Mouse (Mus musculus): Measurements from ENCODE around the gene Pigf. TPM values are rescaled to one million over a fixed set of nuclear protein-coding genes. Genes with fewer than 3 reads are reported as not detected.

Pigf gene
- polyA plus RNA-seq, 1 experiment from 2014 or later = 13.2 TPM

DNA sequence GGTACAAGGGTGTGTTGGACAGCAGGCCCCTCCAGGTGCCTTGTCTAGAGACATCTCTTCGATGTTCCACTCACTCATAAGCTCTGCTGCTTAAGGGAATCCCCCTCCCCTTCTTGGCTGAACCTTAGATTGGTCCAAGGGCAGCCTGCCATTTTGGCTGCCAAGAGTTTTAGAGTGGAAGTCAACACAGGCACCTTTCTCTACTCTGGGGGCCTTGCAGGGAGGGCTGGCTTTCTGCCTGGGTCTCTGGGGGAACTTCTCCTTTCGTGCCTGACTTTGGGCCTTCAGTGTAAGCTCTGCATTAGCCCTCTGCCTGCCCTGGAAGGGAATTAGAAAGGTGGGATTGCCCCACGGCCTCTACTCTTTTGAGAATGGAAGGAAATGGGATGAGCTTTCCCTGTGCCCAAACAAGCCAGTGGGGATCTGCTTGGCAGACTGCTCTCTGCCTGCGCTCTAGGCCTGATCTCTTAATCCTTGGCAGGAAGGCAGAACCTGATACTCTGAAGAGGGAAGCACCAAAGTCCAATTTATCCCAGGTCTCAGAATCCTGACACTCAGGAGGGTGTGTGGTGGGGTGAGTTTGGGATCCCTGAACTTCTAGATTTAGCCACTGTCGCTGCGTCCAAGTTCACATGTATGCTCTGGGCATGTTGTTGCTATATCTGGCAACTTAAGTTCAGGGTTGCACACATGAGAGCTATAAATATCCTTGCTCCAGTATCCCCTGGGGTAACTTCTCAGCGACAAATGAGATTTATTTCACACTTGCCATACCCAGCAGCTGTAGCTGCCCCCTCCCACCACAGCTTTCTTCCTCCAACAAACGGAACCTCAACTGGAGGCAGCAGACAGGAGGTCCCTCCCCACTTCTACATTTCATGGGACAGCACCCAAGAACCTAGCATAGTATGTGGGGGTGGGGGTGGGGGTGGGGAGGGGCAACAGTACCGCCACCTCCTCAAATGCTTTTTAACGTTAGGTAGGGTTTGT lies 57.4 kb downstream of the Pigf start:
- TF ChIP-seq CTCF (IDR thresholded peaks at IDR 0.05; ENCODE audit: low read depth) (no peak), EP300 (IDR thresholded peaks at IDR 0.05; ENCODE audit: low read depth) (no peak)
- H3K4me2 ChIP-seq (ENCODE audit: low read depth, low read length) = no peak overlapping the region
- H3K9me3 ChIP-seq (ENCODE audit: low read length) = no peaks in the 10 kb centered on the region
- WGBS (ENCODE audit: insufficient replicate concordance) = 55% methylated on average over 10 of the region's 10 CpGs
- H3K9ac ChIP-seq (replicated peaks) = no peak overlapping the region
- ATAC-seq = no peak
- peaks cover 16% of the 10 kb centered on the region for H3K4me1 ChIP-seq (ENCODE audit: insufficient read depth)
- no peaks in the 10 kb centered on the region for H3K36me3 ChIP-seq (replicated peaks; ENCODE audit: insufficient read depth, low read length)
- DNase-seq = no peak
- 0 out of 2 replicates have a peak overlapping the region, but pooled peaks have one; percentile 12 for H3K27ac ChIP-seq (ENCODE audit: low read depth)
- H3K27me3 ChIP-seq (ENCODE audit: insufficient read depth, low read length) = 0 out of 2 replicates have a peak, but pooled peaks cover under 1% of the 10 kb centered on the region
- H3K4me3 ChIP-seq (ENCODE audit: low read depth, low read length) = no peak overlapping the region

DNA sequence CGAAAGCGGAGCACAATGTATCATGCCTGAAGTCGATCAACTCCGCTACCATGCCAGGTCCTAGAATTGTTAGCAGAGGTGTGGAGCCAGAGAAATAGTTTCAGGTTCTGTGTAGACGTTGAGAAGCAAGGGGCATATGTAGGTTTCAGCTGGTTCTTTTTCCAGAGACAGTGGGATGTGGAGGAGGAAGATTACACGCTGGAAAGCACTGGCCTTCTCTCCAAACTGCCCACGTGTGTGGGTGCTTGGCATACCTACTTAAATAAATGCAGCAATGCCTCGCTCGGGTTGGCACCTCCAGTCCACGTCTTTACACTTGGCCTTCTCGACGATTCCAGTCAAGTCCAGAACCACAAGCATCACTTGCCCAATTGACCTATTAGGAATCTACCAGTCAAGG lies 58.2 kb downstream of the Pigf start:
- Histone ChIP-seq H3K4me2 (ENCODE audit: low read depth, low read length) (no peak overlapping the region), H3K4me1 (ENCODE audit: insufficient read depth) (peaks cover 15% of the 10 kb centered on the region), H3K4me3 (ENCODE audit: low read depth, low read length) (no peak overlapping the region), H3K27me3 (ENCODE audit: insufficient read depth, low read length) (0 out of 2 replicates have a peak, but pooled peaks cover 3% of the 10 kb centered on the region), H3K27ac (ENCODE audit: low read depth) (no peak overlapping the region), H3K36me3 (replicated peaks; ENCODE audit: insufficient read depth, low read length) (no peaks in the 10 kb centered on the region), H3K9ac (replicated peaks) (no peak overlapping the region), H3K9me3 (ENCODE audit: low read length) (no peaks in the 10 kb centered on the region)
- no peak for DNase-seq
- WGBS (ENCODE audit: insufficient replicate concordance) = 77% methylated on average over 12 of the region's 12 CpGs
- TF ChIP-seq CTCF (IDR thresholded peaks at IDR 0.05; ENCODE audit: low read depth) (no peak), EP300 (IDR thresholded peaks at IDR 0.05; ENCODE audit: low read depth) (no peak)
- ATAC-seq = no peak

- H3K36me3 ChIP-seq (replicated peaks; ENCODE audit: insufficient read depth, low read length) = no peaks in the 10 kb centered on the region
- 0 out of 2 replicates have a peak, but pooled peaks cover 3% of the 10 kb centered on the region for H3K27me3 ChIP-seq (ENCODE audit: insufficient read depth, low read length)
- ATAC-seq (no peak), DNase-seq (no peak)
- H3K9ac ChIP-seq (replicated peaks) = no peak overlapping the region
- H3K4me3 ChIP-seq (ENCODE audit: low read depth, low read length) = no peak overlapping the region
- peaks cover 21% of the 10 kb centered on the region for H3K4me1 ChIP-seq (ENCODE audit: insufficient read depth)
- H3K27ac ChIP-seq (ENCODE audit: low read depth) = no peak overlapping the region
- H3K9me3 ChIP-seq (ENCODE audit: low read length) = no peaks in the 10 kb centered on the region
- no peak overlapping the region for H3K4me2 ChIP-seq (ENCODE audit: low read depth, low read length)
- 70% methylated on average over 10 of the region's 10 CpGs for WGBS (ENCODE audit: insufficient replicate concordance)
- TF ChIP-seq EP300 (IDR thresholded peaks at IDR 0.05; ENCODE audit: low read depth) = no peak
- TF ChIP-seq CTCF (IDR thresholded peaks at IDR 0.05; ENCODE audit: low read depth) = no peak
Measured at GRCm38 (mm10) chr17:86966040-86966439, 59.2 kb downstream of the Pigf start.

DNA sequence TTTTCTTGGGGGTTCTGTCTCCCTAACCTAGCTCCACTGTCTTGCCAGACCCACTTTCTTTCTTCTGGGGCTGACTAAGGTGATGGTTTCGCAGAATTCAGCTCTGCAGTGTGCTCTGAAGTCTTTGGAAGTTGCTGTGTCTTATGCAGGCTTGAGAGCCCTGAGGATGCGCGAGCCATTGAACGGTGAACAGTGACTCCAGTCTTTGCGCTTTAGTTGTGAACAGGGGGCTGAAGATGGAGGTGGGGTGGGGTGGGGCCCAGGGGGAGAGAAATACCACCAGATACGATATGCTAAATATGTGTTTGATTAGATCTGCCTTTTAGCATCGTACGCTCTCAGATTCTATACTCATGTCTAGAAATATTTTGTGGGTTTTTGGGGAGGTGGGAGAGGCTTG lies 60.1 kb downstream of the Pigf start:
- Histone ChIP-seq H3K4me1 (ENCODE audit: insufficient read depth) (peaks cover 17% of the 10 kb centered on the region), H3K27me3 (ENCODE audit: insufficient read depth, low read length) (0 out of 2 replicates have a peak, but pooled peaks cover 3% of the 10 kb centered on the region), H3K4me3 (ENCODE audit: low read depth, low read length) (no peak overlapping the region), H3K27ac (ENCODE audit: low read depth) (no peak overlapping the region), H3K4me2 (ENCODE audit: low read depth, low read length) (peak overlapping the region; percentile 87; the same call in 1 of the 2 replicates), H3K9ac (replicated peaks) (no peak overlapping the region; the same call in 1 of the 2 replicates), H3K9me3 (ENCODE audit: low read length) (no peaks in the 10 kb centered on the region), H3K36me3 (replicated peaks; ENCODE audit: insufficient read depth, low read length) (no peaks in the 10 kb centered on the region)
- DNase-seq = no peak
- WGBS (ENCODE audit: insufficient replicate concordance) = 83% methylated on average over 8 of the region's 8 CpGs
- no peak for ATAC-seq
- no peak for TF ChIP-seq CTCF (IDR thresholded peaks at IDR 0.05; ENCODE audit: low read depth)
- TF ChIP-seq EP300 (IDR thresholded peaks at IDR 0.05; ENCODE audit: low read depth) = no peak

- H3K9me3 ChIP-seq (ENCODE audit: low read length) = no peaks in the 10 kb centered on the region
- H3K4me3 ChIP-seq (ENCODE audit: low read depth, low read length) = peak overlapping the region; percentile 71
- ATAC-seq (peak; percentile 74), DNase-seq (peak; percentile 63)
- H3K27ac ChIP-seq (ENCODE audit: low read depth) = peak overlapping the region; percentile 79; the same call in 1 of the 2 replicates
- 8% methylated on average over 10 of the region's 10 CpGs for WGBS (ENCODE audit: insufficient replicate concordance)
- H3K4me2 ChIP-seq (ENCODE audit: low read depth, low read length) = peak overlapping the region; percentile 87
- TF ChIP-seq CTCF (IDR thresholded peaks at IDR 0.05; ENCODE audit: low read depth) = no peak
- H3K36me3 ChIP-seq (replicated peaks; ENCODE audit: insufficient read depth, low read length) = no peaks in the 10 kb centered on the region
- peaks cover 15% of the 10 kb centered on the region for H3K4me1 ChIP-seq (ENCODE audit: insufficient read depth)
- no peak overlapping the region; the same call in none of the 2 replicates for H3K9ac ChIP-seq (replicated peaks)
- H3K27me3 ChIP-seq (ENCODE audit: insufficient read depth, low read length) = 0 out of 2 replicates have a peak, but pooled peaks cover 3% of the 10 kb centered on the region
Measured at GRCm38 (mm10) chr17:86964502-86964901, 60.7 kb downstream of the Pigf start.

- Histone ChIP-seq H3K36me3 (replicated peaks; ENCODE audit: insufficient read depth, low read length) (no peaks in the 10 kb centered on the region), H3K9me3 (ENCODE audit: low read length) (no peaks in the 10 kb centered on the region), H3K9ac (replicated peaks) (peak overlapping the region; percentile 66), H3K4me1 (ENCODE audit: insufficient read depth) (peaks cover 15% of the 10 kb centered on the region), H3K4me3 (ENCODE audit: low read depth, low read length) (peak overlapping the region; percentile 71), H3K27me3 (ENCODE audit: insufficient read depth, low read length) (0 out of 2 replicates have a peak, but pooled peaks cover 3% of the 10 kb centered on the region), H3K4me2 (ENCODE audit: low read depth, low read length) (peak overlapping the region; percentile 87), H3K27ac (ENCODE audit: low read depth) (peak overlapping the region; percentile 79; the same call in 1 of the 2 replicates)
- 6% methylated on average over 6 of the region's 6 CpGs for WGBS (ENCODE audit: insufficient replicate concordance)
- DNase-seq = no peak
- TF ChIP-seq EP300 (IDR thresholded peaks at IDR 0.05; ENCODE audit: low read depth) = no peak
- TF ChIP-seq CTCF (IDR thresholded peaks at IDR 0.05; ENCODE audit: low read depth) = no peak
- no peak for ATAC-seq
Measured at GRCm38 (mm10) chr17:86964041-86964440, 61.2 kb downstream of the Pigf start.
